Mouse (Mus musculus) midbrain, embryonic 13.5 days (tissue): ENCODE results near the gene Armc12. TPM values are rescaled to one million over a fixed set of nuclear protein-coding genes. Genes with fewer than 3 reads are reported as not detected.

ENCODE experiments used
- ATAC-seq: fragments of 200-750 bp; cut with Nextera tagmentation; 2 replicates; pipeline ENCODE4 v1.8.0; 2017; ENCODE audit warnings: mild to moderate bottlenecking, moderate TSS enrichment, moderate library complexity
- H3K27ac ChIP-seq: fragments of 300-500 bp; sonication (generic); 2 replicates; pipeline ENCODE4 v1.5.1; 2015; ENCODE audit warnings: inconsistent platforms, mild to moderate bottlenecking, moderate library complexity
- H3K27me3 ChIP-seq: fragments of 300-500 bp; sonication (generic); 2 replicates; pipeline ENCODE4 v1.6.1; 2015; ENCODE audit warnings: mild to moderate bottlenecking, inconsistent platforms
- H3K36me3 ChIP-seq: fragments of 300-500 bp; sonication (generic); 2 replicates; pipeline ENCODE4 v1.6.1; 2015; ENCODE audit warnings: mild to moderate bottlenecking, inconsistent platforms
- H3K4me1 ChIP-seq: fragments of 300-500 bp; sonication (generic); replicated peaks from 2 replicates; pipeline ENCODE4 v1.6.1; 2015; ENCODE audit warnings: inconsistent platforms
- H3K4me2 ChIP-seq: fragments of 300-500 bp; sonication (generic); replicated peaks from 2 replicates; pipeline ENCODE4 v1.6.1; 2015; ENCODE audit warnings: moderate library complexity, mild to moderate bottlenecking, inconsistent platforms
- H3K4me3 ChIP-seq: fragments of 300-500 bp; sonication (generic); replicated peaks from 2 replicates; pipeline ENCODE4 v1.5.1; 2015; ENCODE audit warnings: mild to moderate bottlenecking, inconsistent platforms
- H3K9ac ChIP-seq: fragments of 300-500 bp; sonication (generic); replicated peaks from 2 replicates; pipeline ENCODE4 v1.6.1; 2015; ENCODE audit warnings: mild to moderate bottlenecking, inconsistent platforms
- H3K9me3 ChIP-seq: fragments of 300-500 bp; sonication (generic); 2 replicates; pipeline ENCODE4 v1.6.1; 2016; ENCODE audit warnings: mild to moderate bottlenecking, inconsistent platforms
- WGBS: fragments of 180-500 bp; shearing (Covaris S2); methylation state at CpG from one replicate; pipeline ENCODE4 v1.1.7; 2015; 5-methylcytosine and 5-hydroxymethylcytosine counted together
- polyA plus RNA-seq: library from polyadenylated mRNA; unstranded; fragments of >200 nt; fragmentation: Nextera tagmentation; extraction: Ambion mirVana; gene quantifications from 2 replicates; pipeline ENCODE4 v1.2.1, GENCODE M21; 2015

Gene Armc12
- polyA plus RNA-seq, 1 experiment from 2014 or later, result not detected

- H3K4me1 ChIP-seq, result peaks cover 26% of the 10 kb centered on the region
- 76% methylated on average over 10 of the region's 10 CpGs for WGBS
These were observed 14.9 kb upstream of the Armc12 start for GRCm38 (mm10) chr17:28515431-28516341.

GRCm38 (mm10) chr17:28516881-28517280, 13.7 kb upstream of the Armc12 start:
- no peak overlapping the region for H3K27ac ChIP-seq
- 78% methylated on average over 4 of the region's 4 CpGs for WGBS
- ATAC-seq, result no peak
- no peak overlapping the region for H3K9ac ChIP-seq
- peaks cover 47% of the 10 kb centered on the region for H3K27me3 ChIP-seq
- no peaks in the 10 kb centered on the region for H3K36me3 ChIP-seq
- no peak overlapping the region for H3K4me3 ChIP-seq
- H3K9me3 ChIP-seq, result no peaks in the 10 kb centered on the region
- peaks cover 19% of the 10 kb centered on the region for H3K4me1 ChIP-seq
- peak overlapping the region; percentile 84; the same call in 1 of the 2 replicates for H3K4me2 ChIP-seq

More at GRCm38 (mm10) chr17:28515431-28516341, 14.9 kb upstream of the Armc12 start:
- Histone ChIP-seq H3K27me3 (peaks cover 44% of the 10 kb centered on the region), H3K9ac (no peak overlapping the region), H3K36me3 (no peaks in the 10 kb centered on the region), H3K9me3 (no peaks in the 10 kb centered on the region), H3K4me2 (no peak overlapping the region), H3K27ac (no peak overlapping the region), H3K4me3 (no peak overlapping the region)
- ATAC-seq, result no peak

- 3% methylated on average over 16 of the region's 16 CpGs for WGBS
- Histone ChIP-seq H3K27me3 (peaks cover 48% of the 10 kb centered on the region), H3K4me3 (peak within 1 kb of the TSS; percentile 47), H3K4me2 (peak within 1 kb of the TSS; percentile 84), H3K4me1 (peaks cover 23% of the 10 kb centered on the region), H3K9me3 (no peaks in the 10 kb centered on the region), H3K9ac (peak within 1 kb of the TSS; percentile 76), H3K36me3 (no peaks in the 10 kb centered on the region), H3K27ac (peak within 1 kb of the TSS; percentile 73)
- ATAC-seq, result peak; percentile 57
These were observed 13.1 kb upstream of the Armc12 start, which contains the start of gene Fkbp5 for GRCm38 (mm10) chr17:28517441-28517955. TSS of gene Fkbp5 (minus strand) at chr17:28517527.

- Histone ChIP-seq H3K4me1 (peaks cover 23% of the 10 kb centered on the region), H3K4me2 (peak overlapping the region; percentile 84), H3K36me3 (no peaks in the 10 kb centered on the region), H3K27me3 (peaks cover 48% of the 10 kb centered on the region), H3K4me3 (peak overlapping the region; percentile 47), H3K9ac (peak overlapping the region; percentile 76), H3K27ac (peak overlapping the region; percentile 73), H3K9me3 (no peaks in the 10 kb centered on the region)
- ATAC-seq, result peak; percentile 72
- under 1% methylated on average over 41 of the region's 46 CpGs for WGBS
These were observed 12.5 kb upstream of the Armc12 start for GRCm38 (mm10) chr17:28517956-28518614.

GRCm38 (mm10) chr17:28518615-28519071, 12.0 kb upstream of the Armc12 start:
- peaks cover 50% of the 10 kb centered on the region for H3K27me3 ChIP-seq
- WGBS, result 26% methylated on average over 8 of the region's 8 CpGs
- no peak for ATAC-seq
- peak overlapping the region; percentile 47 for H3K4me3 ChIP-seq
- no peaks in the 10 kb centered on the region for H3K36me3 ChIP-seq
- H3K4me2 ChIP-seq, result peak overlapping the region; percentile 84
- peak overlapping the region; percentile 73; the same call in 1 of the 2 replicates for H3K27ac ChIP-seq
- peaks cover 29% of the 10 kb centered on the region for H3K4me1 ChIP-seq
- no peaks in the 10 kb centered on the region for H3K9me3 ChIP-seq
- peak overlapping the region; percentile 76 for H3K9ac ChIP-seq

GRCm38 (mm10) chr17:28519827-28520226, 10.8 kb upstream of the Armc12 start:
- ATAC-seq, result no peak
- Histone ChIP-seq H3K9ac (no peak overlapping the region), H3K9me3 (no peaks in the 10 kb centered on the region), H3K4me2 (no peak overlapping the region), H3K4me1 (peaks cover 30% of the 10 kb centered on the region), H3K36me3 (no peaks in the 10 kb centered on the region), H3K4me3 (no peak overlapping the region), H3K27ac (no peak overlapping the region), H3K27me3 (peaks cover 56% of the 10 kb centered on the region)
- WGBS, result 97% methylated on average over 3 of the region's 3 CpGs

GRCm38 (mm10) chr17:28520561-28520960, 10.0 kb upstream of the Armc12 start:
- Histone ChIP-seq H3K4me2 (no peak overlapping the region), H3K9me3 (no peaks in the 10 kb centered on the region), H3K4me1 (peaks cover 30% of the 10 kb centered on the region), H3K27ac (no peak overlapping the region), H3K36me3 (no peaks in the 10 kb centered on the region), H3K4me3 (no peak overlapping the region), H3K9ac (no peak overlapping the region), H3K27me3 (peaks cover 58% of the 10 kb centered on the region)
- no peak for ATAC-seq
- 87% methylated on average over 4 of the region's 4 CpGs for WGBS

GRCm38 (mm10) chr17:28521071-28521726, 9.4 kb upstream of the Armc12 start:
- WGBS, result 65% methylated on average over 5 of the region's 5 CpGs
- Histone ChIP-seq H3K4me3 (no peak overlapping the region), H3K36me3 (no peaks in the 10 kb centered on the region), H3K27ac (no peak overlapping the region), H3K9ac (no peak overlapping the region), H3K9me3 (no peaks in the 10 kb centered on the region), H3K4me1 (peaks cover 30% of the 10 kb centered on the region), H3K4me2 (no peak overlapping the region), H3K27me3 (peaks cover 54% of the 10 kb centered on the region)
- ATAC-seq, result no peak

GRCm38 (mm10) chr17:28521920-28522319, 8.7 kb upstream of the Armc12 start:
- no peaks in the 10 kb centered on the region for H3K36me3 ChIP-seq
- peak overlapping the region; percentile 93 for H3K4me2 ChIP-seq
- WGBS, result 43% methylated on average over 6 of the region's 6 CpGs
- peaks cover 30% of the 10 kb centered on the region for H3K4me1 ChIP-seq
- peak overlapping the region; percentile 73 for H3K4me3 ChIP-seq
- no peak overlapping the region for H3K9ac ChIP-seq
- H3K27me3 ChIP-seq, result peaks cover 47% of the 10 kb centered on the region
- no peaks in the 10 kb centered on the region for H3K9me3 ChIP-seq
- H3K27ac ChIP-seq, result no peak overlapping the region
- no peak for ATAC-seq

GRCm38 (mm10) chr17:28522623-28523354, 7.8 kb upstream of the Armc12 start:
- peak; percentile 80 for ATAC-seq
- no peaks in the 10 kb centered on the region for H3K9me3 ChIP-seq
- peak overlapping the region; percentile 91 for H3K27ac ChIP-seq
- peaks cover 50% of the 10 kb centered on the region for H3K27me3 ChIP-seq
- H3K4me2 ChIP-seq, result peak overlapping the region; percentile 93
- H3K36me3 ChIP-seq, result no peaks in the 10 kb centered on the region
- peaks cover 30% of the 10 kb centered on the region for H3K4me1 ChIP-seq
- H3K4me3 ChIP-seq, result peak overlapping the region; percentile 73
- peak overlapping the region; percentile 85 for H3K9ac ChIP-seq
- WGBS, result under 1% methylated on average over 49 of the region's 66 CpGs
